Mouse (Mus musculus) MEL-GATA-1-ER (cell line): ENCODE measurements around the gene Hist1h1t.

Experiments used
- DNase-seq: peaks from one replicate; pipeline ENCODE4 v3.0.0-alpha.2; 2012; ENCODE audit warnings: low read depth; ENCODE audit errors: extremely low read depth

The Hist1h1t gene

DNA sequence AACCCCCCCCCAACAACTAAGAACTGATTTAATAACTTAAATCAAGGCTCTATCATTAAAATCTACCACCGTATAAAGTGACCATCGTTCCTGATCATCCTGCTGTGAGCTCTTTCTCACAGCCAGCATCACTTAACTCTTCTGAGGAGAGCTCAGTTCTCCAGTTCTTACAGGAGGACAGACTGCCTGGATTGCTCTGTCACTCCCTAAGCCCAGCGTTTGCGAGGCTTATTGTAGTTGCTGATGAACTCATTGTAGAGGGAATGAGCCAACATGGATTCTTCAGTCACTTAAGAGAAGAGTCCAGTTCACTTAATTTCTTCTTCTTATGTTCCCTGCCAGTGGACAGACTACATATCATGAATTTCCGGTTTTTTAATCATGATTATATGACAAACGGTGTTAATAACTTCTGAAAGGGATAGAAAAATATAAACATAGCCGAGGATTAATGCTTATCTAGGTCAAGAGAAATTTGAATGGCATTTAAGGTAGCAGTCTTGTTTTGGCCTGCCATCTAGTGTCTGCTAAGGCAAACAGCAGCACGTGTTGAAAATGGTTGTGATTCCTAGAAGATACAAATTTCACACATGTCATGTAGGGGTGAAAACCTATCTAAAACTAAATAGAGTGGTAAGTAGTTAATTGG is 36.7 kb downstream of the Hist1h1t start:
- peak; percentile 70 for DNase-seq

DNA sequence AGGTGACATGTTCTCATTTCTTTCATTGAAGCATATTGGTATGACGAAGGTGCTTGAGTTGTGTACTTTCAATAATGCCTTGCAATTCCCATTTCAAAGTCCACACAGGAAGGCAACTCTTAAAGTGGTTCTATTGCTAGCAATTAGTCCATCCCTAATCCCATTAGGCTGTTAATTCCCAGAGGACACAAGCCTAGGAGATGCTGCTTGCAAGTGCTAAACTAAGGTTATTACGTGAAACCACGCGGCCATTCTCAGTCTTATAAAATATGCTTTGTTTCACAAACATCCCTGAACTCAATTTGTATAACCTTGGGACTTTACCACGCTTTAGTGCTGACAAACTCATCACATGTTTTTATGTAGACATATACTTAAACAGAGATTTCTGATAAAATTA is 41.5 kb downstream of the Hist1h1t start:
- no peak for DNase-seq

DNA sequence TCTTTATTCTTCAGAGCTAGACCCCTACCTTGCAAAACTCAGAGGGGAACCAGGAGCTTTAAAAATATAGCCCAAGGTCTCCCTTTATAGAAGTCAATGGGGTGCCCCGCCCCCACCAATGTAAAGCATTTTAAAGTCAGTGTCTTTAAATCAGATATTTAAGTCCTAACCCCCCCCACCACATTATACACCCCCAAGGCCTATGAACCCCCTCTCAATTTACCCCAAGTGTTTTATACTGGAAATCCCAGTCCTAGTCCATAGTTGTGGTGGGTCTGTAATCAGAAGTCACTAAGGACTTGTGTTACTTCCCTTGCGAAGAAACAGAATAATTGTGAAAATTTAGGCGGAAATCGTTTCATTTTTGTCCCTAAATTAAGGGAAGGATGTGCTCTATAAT is 42.4 kb downstream of the Hist1h1t start:
- DNase-seq: no peak

DNA sequence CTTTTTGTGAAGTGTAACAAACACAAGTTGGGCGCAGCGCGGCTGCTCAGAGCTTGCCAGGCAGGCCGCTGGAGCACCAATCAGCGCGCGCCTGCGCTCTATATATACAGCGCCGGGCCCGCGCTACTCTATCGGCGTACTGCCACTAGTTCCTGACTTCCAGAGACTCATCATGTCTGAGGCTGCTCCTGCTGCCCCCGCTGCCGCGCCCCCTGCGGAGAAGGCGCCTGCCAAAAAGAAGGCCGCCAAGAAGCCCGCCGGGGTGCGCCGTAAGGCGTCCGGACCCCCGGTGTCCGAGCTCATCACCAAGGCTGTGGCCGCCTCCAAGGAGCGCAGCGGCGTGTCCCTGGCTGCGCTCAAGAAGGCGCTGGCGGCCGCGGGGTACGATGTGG is 43.1 kb downstream of the Hist1h1t start, which contains the start of gene Hist1h1c:
Hist1h1c (plus strand) TSS at position 132 of the 392 bp plus-strand sequence.
- peak; percentile 92 for DNase-seq

DNA sequence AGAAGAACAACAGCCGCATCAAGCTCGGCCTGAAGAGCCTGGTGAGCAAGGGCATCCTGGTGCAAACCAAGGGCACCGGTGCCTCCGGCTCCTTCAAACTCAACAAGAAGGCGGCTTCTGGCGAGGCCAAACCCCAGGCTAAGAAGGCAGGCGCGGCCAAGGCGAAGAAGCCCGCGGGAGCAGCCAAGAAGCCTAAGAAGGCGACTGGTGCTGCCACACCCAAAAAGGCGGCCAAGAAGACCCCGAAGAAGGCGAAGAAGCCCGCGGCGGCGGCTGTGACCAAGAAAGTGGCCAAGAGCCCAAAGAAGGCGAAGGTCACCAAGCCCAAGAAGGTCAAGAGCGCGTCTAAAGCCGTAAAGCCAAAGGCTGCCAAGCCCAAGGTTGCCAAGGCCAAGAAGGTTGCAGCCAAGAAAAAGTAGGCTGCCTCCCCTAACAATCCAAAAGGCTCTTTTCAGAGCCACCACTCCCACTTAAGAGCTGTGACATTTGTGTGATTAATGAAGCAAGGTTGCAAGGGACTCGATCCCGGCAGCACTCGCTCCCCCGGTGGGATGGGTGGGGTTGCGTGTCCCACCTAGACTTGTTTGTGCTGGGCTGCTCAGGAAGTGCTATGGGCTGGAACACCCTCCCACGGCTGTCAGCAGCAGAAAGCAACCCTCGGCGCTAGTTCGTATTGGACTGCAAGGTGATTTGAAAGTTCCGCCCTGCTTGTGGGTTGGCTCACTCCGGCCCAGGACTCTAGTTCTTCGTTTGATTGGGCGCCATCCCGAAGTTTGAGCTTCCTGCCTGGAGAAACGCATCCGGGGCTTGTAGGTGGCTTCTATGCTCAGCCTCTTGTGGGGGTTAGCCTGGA is 43.7 kb downstream of the Hist1h1t start:
- peak; percentile 96 for DNase-seq

DNA sequence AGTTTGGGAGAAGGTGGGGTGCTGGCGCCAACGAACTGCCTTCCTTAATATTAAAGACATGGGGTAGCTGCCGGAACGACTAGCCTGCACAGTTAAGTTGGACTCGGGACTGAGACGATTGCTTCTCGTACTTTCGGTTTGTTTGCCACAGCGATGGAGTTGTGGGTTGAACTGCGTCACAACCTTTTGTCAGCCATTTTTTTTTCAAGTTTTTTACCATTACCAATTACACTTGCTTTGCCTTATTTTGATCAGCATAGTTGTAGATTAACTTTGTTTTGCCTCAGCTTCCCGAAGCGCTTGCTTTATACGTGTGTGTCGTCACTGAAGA is 44.3 kb downstream of the Hist1h1t start:
- DNase-seq: no peak

DNA sequence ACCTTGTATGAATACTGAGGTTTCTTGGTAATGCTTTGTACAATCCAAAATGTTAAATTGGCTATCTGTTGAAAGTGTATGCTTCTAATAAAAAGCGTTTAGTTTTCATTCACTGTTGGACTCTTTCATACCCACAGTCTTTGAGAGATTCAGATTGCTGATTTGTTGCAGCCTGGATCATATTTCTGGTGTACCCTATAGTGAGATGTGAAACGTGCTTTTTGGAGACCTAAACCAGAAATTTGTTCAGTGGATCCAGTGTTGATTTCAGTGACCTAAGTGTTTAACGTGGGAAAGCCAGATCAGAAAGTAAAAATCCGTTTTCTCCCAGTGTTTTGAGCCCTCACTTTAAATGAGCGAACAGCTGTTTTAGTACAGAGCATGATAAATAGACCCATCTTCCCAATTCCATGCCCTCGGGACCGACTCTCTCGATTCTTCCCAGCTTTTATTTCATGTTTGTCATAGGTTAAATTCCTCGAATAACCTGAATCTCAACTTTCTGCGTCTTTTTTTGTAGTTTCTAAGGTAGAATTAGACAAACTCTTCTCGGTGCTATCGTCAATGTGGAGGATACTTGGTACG is 44.7 kb downstream of the Hist1h1t start:
- no peak for DNase-seq

DNA sequence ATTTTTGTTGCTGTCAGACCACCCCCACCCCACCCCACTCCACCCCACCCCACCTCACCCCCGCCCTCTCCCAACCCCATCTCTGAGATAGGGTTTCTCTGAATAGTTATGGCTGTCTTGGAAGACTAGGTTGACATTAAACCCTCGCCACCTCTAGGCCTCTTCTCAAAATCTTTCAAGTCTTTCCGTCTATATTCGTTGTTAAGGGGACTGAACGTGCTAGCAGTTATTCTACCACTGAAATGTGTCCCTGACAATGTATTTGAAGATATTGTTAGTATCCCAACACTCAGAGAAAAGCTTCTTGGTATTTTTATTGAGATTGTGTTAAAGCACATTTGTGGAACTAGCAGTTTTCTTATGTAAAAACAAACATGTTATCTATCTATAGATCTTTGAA is 45.3 kb downstream of the Hist1h1t start:
- DNase-seq: no peak

DNA sequence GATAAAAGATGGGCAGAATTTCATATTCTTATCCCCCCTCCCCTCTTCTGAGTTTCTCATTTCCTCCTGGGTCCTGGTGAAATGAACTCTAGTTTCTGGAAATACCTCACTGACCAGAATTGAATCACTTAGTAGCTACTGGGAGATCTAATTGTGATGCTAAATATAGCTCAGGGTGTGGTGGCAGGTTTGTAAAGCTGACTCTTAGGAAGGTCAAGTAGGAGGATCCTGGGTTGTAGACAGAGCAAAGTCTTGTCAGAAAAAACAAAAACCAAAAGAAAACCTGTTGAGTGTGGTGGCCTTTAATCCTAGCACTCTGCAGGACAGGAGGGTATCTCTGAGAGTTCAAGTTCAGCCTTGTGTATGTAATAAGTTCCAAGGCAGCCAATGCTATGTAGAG is 46.4 kb downstream of the Hist1h1t start:
- no peak for DNase-seq

DNA sequence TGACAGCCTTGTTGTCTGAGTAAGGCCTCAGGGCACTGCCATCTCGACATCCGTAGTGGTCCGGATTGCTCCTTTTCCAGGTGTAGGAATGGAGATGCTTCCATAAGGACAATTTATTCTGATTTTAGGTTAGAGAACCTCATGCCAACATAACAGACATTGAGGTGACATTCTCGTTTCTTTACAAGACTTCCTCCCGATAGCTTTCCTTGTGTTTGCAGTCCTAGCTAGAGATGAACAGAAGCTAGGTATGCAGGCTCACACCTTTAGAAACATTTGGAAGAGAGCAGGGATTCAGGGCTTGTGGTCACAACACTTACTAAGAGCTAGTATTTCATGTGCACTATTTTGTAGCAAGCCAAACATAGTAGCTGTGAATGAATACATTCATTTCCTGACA is 47.6 kb downstream of the Hist1h1t start:
- DNase-seq: no peak

DNA sequence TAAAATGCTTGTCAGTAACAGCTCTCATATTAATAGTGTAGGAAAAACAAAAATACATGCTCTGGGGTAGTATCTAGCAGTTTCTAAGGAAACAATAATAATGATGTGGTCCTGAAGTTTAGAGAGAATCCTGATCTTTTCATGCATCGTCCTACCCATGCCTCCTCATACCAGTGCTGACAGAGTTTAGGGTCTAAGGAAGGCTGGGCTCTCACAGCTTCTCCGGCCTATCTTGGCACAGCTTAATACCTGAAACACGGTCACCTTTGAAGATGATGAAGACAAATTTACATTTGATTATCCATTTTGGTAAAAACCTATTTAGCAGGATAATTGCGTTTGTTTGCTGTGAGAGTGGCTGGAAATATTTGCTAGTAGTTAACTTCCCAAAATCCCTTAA is 48.3 kb downstream of the Hist1h1t start:
- no peak for DNase-seq

DNA sequence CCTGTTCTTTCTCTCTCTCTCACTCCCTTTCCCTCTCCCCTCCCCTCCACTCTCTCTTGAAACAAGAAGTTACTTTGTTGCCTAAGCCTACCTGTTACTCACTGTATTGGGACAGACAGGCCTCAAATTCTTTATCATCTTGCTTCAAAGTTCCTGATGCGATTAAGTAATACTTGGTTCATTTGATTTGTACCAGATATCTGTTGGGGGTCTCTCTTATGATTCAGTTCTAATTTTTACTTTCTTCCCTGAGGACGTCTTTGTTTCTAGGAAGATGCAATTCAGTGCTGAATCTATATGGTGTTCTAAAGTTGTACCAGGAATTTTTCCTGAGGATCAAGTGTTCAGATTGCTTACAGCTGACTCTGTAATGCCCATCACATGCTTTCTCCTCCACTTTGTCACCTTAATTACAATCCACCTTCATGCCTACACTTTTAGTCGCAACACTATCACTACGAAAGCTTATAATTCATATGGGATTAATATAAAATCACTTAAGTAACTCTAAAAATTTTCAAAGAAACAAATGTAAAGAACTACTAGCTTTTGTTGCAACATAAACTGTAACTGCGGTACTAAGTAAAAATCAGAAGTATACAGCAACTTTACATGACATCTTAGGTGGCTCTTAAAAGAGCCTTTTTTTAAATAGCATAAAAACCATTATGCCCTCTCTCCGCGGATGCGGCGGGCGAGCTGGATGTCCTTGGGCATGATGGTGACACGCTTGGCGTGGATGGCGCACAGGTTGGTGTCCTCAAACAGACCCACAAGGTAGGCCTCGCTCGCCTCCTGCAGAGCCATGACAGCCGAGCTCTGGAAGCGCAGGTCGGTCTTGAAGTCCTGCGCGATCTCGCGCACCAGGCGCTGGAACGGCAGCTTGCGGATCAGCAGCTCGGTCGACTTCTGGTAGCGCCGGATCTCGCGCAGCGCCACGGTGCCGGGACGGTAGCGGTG is 49.1 kb downstream of the Hist1h1t start:
- peak; percentile 72 for DNase-seq

DNA sequence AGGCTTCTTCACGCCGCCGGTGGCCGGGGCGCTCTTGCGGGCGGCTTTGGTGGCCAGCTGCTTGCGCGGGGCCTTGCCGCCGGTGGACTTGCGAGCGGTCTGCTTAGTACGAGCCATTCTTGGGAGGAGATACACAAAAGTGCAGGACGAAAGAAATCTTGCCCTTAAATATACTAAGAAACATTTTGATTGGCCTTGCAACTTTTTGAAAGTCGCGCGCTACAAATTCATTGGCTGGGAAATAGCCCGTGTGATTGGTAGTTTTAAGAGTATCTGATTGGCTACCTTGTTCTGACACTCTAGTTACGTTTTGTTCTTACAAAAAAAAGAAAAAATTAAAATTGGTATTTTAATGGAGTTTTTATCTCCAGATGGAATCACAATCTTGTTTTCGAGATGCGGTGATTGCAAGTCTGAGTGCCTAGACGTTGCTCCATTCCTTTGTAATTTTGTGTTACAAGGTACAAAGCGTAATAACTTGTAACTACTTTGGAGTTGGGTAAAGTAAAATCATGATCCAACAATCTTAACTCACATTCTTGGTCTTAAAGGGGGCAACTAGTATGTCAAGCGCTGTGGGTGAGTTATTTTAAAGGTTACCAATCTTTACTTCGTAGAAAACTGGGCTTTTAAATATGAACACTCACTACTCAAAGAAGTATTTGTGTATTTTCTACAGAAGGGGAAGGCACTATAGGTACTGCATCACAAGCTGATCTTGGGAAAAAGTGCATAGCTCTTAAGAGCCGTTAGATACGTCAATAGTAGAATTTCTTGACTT is 50.0 kb downstream of the Hist1h1t start, which contains the start of gene Hist1h3c:
Hist1h3c (minus strand) TSS at position 222 of the 781 bp plus-strand sequence.
- peak; percentile 98 for DNase-seq
